In the genomic region with DNA sequence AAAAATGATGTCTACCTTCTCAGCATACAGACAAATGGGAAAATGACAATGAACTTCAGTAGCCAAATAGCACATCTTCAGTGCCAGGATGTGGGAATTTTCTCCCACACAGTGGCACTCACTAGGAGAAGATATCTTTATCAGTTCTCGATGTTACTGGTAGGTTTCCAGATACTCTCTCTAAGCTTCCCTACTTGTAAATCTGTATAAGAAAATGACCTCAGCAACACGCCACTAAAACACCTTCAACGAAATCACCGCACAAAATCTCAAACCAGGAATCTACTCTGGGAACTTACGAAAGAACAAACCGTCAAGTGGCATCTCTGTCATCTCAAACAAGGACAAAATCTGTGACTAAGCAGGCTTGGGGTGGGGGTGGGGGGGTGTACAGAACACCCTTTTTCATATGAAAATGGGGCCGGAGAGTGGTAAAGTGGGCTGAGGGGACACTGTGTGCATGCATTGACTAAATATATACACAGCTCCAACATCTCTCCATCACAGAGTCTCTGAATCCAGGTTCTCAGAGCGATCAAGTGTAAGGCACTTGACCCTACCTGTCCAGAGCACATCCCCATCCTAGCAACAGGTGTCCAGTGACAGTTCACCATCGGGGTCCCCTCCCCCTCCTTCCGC, we compare ENCODE assay signal across 8 mouse cellular contexts.
A peak's percentile ranks its signal among the peaks of the same experiment; 100 is the strongest.
DNase-seq lines count a peak whose midpoint lies in the region; ATAC-seq and TF ChIP-seq lines count a peak whose summit lies in the region.

No protein-coding gene starts in this region.

- TF ChIP-seq CTCF in kidney, postnatal 0 days (IDR thresholded peaks at IDR 0.05; ENCODE audit: low read depth), result no peak
- TF ChIP-seq CTCF in midbrain, postnatal 0 days (IDR thresholded peaks at IDR 0.05), result no peak

- peak overlapping the region; percentile 77 for H3K4me3 ChIP-seq in kidney, postnatal 0 days (replicated peaks; ENCODE audit: low read depth, low read length)
- peak overlapping the region; percentile 78 for H3K4me3 ChIP-seq in brown adipose tissue, adult 24 weeks (ENCODE audit: insufficient read depth, low read depth, low read length)
- peak overlapping the region; percentile 91 for H3K4me3 ChIP-seq in hindbrain, embryonic 15.5 days
- H3K4me3 ChIP-seq in midbrain, postnatal 0 days (ENCODE audit: low read depth, low read length), result peak overlapping the region; percentile 100

- DNase-seq in kidney, postnatal 0 days (ENCODE audit: low spot score), result no peak
- DNase-seq in kidney, postnatal 4 days, result no peak
- DNase-seq in midbrain, postnatal 0 days (ENCODE audit: low spot score), result peak; percentile 17
- DNase-seq in thymus, postnatal 36 days, result no peak
- DNase-seq in layer of hippocampus, postnatal 36 days, result no peak
- DNase-seq in kidney, postnatal 14 days, result no peak

- peak overlapping the region; percentile 50; the same call in 1 of the 2 replicates for H3K27ac ChIP-seq in kidney, postnatal 0 days
- H3K27ac ChIP-seq in brown adipose tissue, adult 24 weeks (replicated peaks; ENCODE audit: low read depth, low read length), result peak overlapping the region; percentile 91
- H3K27ac ChIP-seq in hindbrain, embryonic 15.5 days (replicated peaks), result peak overlapping the region; percentile 85
- H3K27ac ChIP-seq in midbrain, postnatal 0 days (ENCODE audit: low read depth, low read length), result peak overlapping the region; percentile 90

- H3K4me2 ChIP-seq in kidney, postnatal 0 days (ENCODE audit: low read length), result peak overlapping the region; percentile 94
- H3K4me2 ChIP-seq in hindbrain, embryonic 15.5 days, result peak overlapping the region; percentile 66
- peak overlapping the region; percentile 56 for H3K4me2 ChIP-seq in midbrain, postnatal 0 days (ENCODE audit: low read depth, low read length, poor library complexity, severe bottlenecking)

- WGBS in kidney, postnatal 0 days, result 28% methylated on average over 10 of the region's 10 CpGs
- WGBS in hindbrain, embryonic 15.5 days, result 43% methylated on average over 10 of the region's 10 CpGs
- WGBS in midbrain, postnatal 0 days, result 31% methylated on average over 10 of the region's 10 CpGs

- H3K9me3 ChIP-seq in kidney, postnatal 0 days (replicated peaks; ENCODE audit: low read length), result no peaks in the 10 kb centered on the region
- no peaks in the 10 kb centered on the region for H3K9me3 ChIP-seq in hindbrain, embryonic 15.5 days
- H3K9me3 ChIP-seq in midbrain, postnatal 0 days (ENCODE audit: low read length), result no peaks in the 10 kb centered on the region

- peaks cover 10% of the 10 kb centered on the region; the same call in 1 of the 2 replicates for H3K4me1 ChIP-seq in kidney, postnatal 0 days (replicated peaks; ENCODE audit: insufficient read depth, low read length)
- peaks cover 2% of the 10 kb centered on the region for H3K4me1 ChIP-seq in brown adipose tissue, adult 24 weeks (ENCODE audit: control insufficient read depth, insufficient read depth, insufficient read length, low read length)
- H3K4me1 ChIP-seq in hindbrain, embryonic 15.5 days (replicated peaks), result peaks cover 37% of the 10 kb centered on the region
- peaks cover 6% of the 10 kb centered on the region; the same call in 1 of the 2 replicates for H3K4me1 ChIP-seq in midbrain, postnatal 0 days (ENCODE audit: insufficient read depth, low read length)

- H3K9ac ChIP-seq in kidney, postnatal 0 days (ENCODE audit: low read depth, low read length), result peak overlapping the region; percentile 74
- H3K9ac ChIP-seq in hindbrain, embryonic 15.5 days, result peak overlapping the region; percentile 86
- H3K9ac ChIP-seq in midbrain, postnatal 0 days (replicated peaks; ENCODE audit: low read length, poor library complexity, severe bottlenecking), result peak overlapping the region; percentile 94

- no peak for ATAC-seq in kidney, postnatal 0 days (replicated peaks; ENCODE audit: low FRiP score, low read depth)
- ATAC-seq in hindbrain, embryonic 15.5 days (ENCODE audit: low FRiP score, low read depth), result peak; percentile 44; the same call in 1 of the 2 replicates
- ATAC-seq in midbrain, postnatal 0 days (ENCODE audit: low FRiP score), result no peak; the same call in none of the 2 replicates

- no peaks in the 10 kb centered on the region for H3K36me3 ChIP-seq in kidney, postnatal 0 days (ENCODE audit: insufficient read depth, low read length)
- H3K36me3 ChIP-seq in hindbrain, embryonic 15.5 days, result no peaks in the 10 kb centered on the region
- no peaks in the 10 kb centered on the region for H3K36me3 ChIP-seq in midbrain, postnatal 0 days (ENCODE audit: insufficient read depth, low read length)

- no peaks in the 10 kb centered on the region for H3K27me3 ChIP-seq in kidney, postnatal 0 days (ENCODE audit: insufficient read depth, low read length)
- H3K27me3 ChIP-seq in hindbrain, embryonic 15.5 days, result no peaks in the 10 kb centered on the region
- no peaks in the 10 kb centered on the region for H3K27me3 ChIP-seq in midbrain, postnatal 0 days (ENCODE audit: insufficient read depth, low read length)
